Mouse (Mus musculus): ENCODE measurements at regions not wholly inside any gene's neighbourhood (a gene's known extent, or its start where the extent isn't known, plus 50 kb on each side); places are given as distances from the start of the nearest gene placed in this dataset.

GRCm38 (mm10) chr13:39774111-39774510 lies 587.1 kb downstream of the Ofcc1 start:
- DNase-seq, result no peak

GRCm38 (mm10) chr13:39769228-39769627 lies 592.0 kb downstream of the Ofcc1 start:
- no peak for DNase-seq

GRCm38 (mm10) chr13:39766897-39767296 lies 594.4 kb downstream of the Ofcc1 start:
- no peak for DNase-seq
